Mouse (Mus musculus): ENCODE data around the gene Wnt4. TPM values are rescaled to one million over a fixed set of nuclear protein-coding genes. Genes with fewer than 3 reads are reported as not detected.

Wnt4 gene
- 1.2 and 1.9 TPM in 2 replicates for polyA plus RNA-seq (2015; fragmentation: Nextera tagmentation; extraction: Ambion mirVana)

DNA sequence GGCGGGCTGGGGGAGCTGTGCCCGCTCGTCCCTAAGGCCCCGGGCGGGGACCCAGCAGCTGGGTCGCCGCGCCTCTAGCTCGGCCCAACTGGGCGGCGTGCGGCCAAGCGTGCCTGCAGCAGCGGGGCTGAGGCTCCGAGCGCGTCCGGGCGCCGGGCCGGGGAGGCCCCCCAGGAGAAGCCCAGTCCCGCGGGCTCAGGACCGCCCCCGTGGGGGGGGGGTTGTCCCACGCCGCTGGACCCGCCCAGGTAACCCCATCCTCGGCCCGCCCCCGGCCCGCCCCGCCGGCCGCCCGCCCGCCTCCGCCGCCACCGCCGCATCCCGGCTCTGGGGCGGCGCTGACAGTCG lies at the start of gene Wnt4:
Gene Wnt4 (plus strand): TSS at position 324 of the 348 bp plus-strand sequence.
- peak within 1 kb of the TSS; percentile 64 for H3K4me3 ChIP-seq (ENCODE audit: low read length)
- WGBS, result 0% methylated on average over 3 of the region's 45 CpGs
- peaks cover 12% of the 10 kb centered on the region; the same call in 1 of the 2 replicates for H3K27me3 ChIP-seq (replicated peaks; ENCODE audit: control insufficient read depth, insufficient read depth, low read length)
- H3K27ac ChIP-seq (ENCODE audit: low read depth, low read length), result no peak within 1 kb of the TSS; the same call in 1 of the 2 replicates
- peak within 1 kb of the TSS; percentile 95 for H3K4me2 ChIP-seq (ENCODE audit: low read length)
- ATAC-seq, result peak; percentile 78
- peak within 1 kb of the TSS; percentile 69 for H3K9ac ChIP-seq (ENCODE audit: low read depth, low read length)
- H3K9me3 ChIP-seq (ENCODE audit: control insufficient read depth, low read length), result no peaks in the 10 kb centered on the region
- no peaks in the 10 kb centered on the region for H3K36me3 ChIP-seq (ENCODE audit: control insufficient read depth, insufficient read depth, low read length)
- peaks cover 22% of the 10 kb centered on the region for H3K4me1 ChIP-seq (ENCODE audit: control insufficient read depth, insufficient read depth, low read depth, low read length)

DNA sequence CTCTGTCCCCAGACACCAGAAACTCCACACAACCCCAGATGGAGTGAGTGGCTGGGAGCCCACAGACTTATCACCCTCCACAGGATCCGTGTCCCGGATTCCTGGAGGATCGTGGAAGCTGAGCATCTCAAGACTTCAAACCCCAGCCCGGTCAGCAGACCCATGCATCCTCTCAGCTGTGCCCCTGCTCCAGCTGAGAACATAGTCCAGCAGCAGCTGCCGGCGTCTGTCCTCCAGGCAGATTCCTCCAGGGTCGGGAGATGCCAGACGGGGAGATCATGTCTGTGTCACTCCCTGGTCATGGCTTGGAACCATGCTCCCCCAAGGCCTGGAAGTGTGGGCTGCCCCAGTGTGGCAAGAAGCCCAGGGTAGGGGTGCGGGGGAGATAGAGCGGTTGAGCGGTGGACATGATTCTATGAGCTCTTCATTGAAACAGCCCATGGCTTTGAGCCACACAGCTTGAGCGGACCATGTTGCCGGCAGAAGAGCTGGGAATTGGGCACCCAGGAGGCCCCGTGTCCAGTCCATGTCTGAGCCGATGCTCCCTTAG lies 48.6 kb upstream of the Wnt4 start:
- H3K4me2 ChIP-seq (ENCODE audit: low read length), result no peak overlapping the region
- no peaks in the 10 kb centered on the region for H3K36me3 ChIP-seq (ENCODE audit: control insufficient read depth, insufficient read depth, low read length)
- 88% methylated on average over 15 of the region's 15 CpGs for WGBS
- ATAC-seq, result no peak
- H3K9ac ChIP-seq (ENCODE audit: low read depth, low read length), result no peak overlapping the region
- H3K27me3 ChIP-seq (replicated peaks; ENCODE audit: control insufficient read depth, insufficient read depth, low read length), result no peaks in the 10 kb centered on the region
- no peak overlapping the region for H3K4me3 ChIP-seq (ENCODE audit: low read length)
- H3K4me1 ChIP-seq (ENCODE audit: control insufficient read depth, insufficient read depth, low read depth, low read length), result peaks cover 7% of the 10 kb centered on the region; the same call in 1 of the 2 replicates
- H3K9me3 ChIP-seq (ENCODE audit: control insufficient read depth, low read length), result 0 out of 2 replicates have a peak, but pooled peaks cover 2% of the 10 kb centered on the region
- no peak overlapping the region for H3K27ac ChIP-seq (ENCODE audit: low read depth, low read length)

DNA sequence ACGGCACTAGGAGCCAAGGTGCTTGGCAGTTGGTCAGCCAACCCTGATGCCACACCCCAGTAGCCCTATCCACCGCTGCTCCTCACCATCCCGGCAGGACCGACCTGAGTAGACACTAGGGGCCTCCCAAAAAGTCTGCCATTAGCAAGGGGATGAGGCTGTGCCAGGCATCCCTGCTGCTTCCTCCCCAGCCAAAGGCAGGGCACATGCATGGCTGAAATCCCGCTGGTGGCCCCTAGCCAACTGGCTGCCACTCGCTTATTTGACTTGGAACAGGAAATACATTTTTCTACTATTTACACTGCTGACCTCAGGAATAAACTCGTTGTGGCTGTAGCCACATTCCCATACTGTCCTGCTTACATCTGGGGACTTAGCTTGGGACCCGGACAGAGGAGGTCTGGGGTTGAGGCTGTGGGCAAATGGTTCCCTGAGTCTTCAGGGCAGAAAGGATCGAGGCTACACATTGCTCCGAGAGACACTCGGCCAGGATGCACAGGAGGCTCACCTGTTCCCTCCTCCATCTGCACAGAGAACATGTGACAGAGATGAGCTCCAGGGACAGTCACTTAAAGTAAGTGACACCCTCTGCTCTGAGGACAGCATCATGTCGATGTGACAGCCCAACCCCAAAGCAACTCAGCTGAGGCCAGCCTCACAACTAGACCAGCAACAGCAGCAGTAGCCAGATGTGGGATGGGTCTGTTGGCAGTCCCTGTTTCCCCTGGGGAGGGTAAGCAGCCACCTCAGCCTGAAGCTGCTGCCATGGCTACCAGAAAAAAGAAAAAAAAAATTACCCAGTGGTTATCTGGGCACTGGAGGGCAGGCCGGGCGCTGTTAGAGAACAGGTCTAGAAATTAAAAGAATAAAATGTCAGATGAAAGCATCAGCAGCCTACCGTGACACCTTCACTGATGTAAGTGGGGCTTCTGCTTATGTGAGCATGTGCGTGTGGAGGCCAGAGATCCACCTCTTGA lies 45.5 kb upstream of the Wnt4 start:
- no peak for ATAC-seq
- Histone ChIP-seq H3K4me3 (ENCODE audit: low read length) (no peak overlapping the region), H3K4me2 (ENCODE audit: low read length) (no peak overlapping the region), H3K27me3 (replicated peaks; ENCODE audit: control insufficient read depth, insufficient read depth, low read length) (no peaks in the 10 kb centered on the region), H3K36me3 (ENCODE audit: control insufficient read depth, insufficient read depth, low read length) (no peaks in the 10 kb centered on the region), H3K9me3 (ENCODE audit: control insufficient read depth, low read length) (0 out of 2 replicates have a peak, but pooled peaks cover 2% of the 10 kb centered on the region), H3K4me1 (ENCODE audit: control insufficient read depth, insufficient read depth, low read depth, low read length) (peaks cover 7% of the 10 kb centered on the region; the same call in 1 of the 2 replicates), H3K27ac (ENCODE audit: low read depth, low read length) (no peak overlapping the region), H3K9ac (ENCODE audit: low read depth, low read length) (no peak overlapping the region)
- WGBS, result 64% methylated on average over 16 of the region's 16 CpGs

DNA sequence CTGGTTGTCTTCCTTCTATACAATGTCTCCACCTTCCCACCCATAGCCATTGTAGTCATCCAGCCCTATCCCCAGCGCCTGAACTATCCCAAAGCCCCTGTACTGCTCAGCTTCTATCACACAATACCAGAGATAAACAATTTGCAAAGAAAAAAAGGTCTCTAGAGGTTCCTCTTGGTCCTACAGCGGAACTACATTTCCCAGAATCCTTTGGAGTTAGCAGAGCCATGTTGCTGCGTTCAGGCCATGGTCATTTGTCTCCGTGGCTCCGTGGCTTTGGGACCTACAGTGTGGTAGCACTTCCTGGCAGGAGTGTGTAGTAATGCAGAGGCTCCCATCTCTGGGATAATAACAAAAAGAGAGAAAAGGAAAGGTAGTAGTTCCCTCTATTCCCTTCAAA lies 43.7 kb upstream of the Wnt4 start:
- Histone ChIP-seq H3K9ac (ENCODE audit: low read depth, low read length) (no peak overlapping the region), H3K27me3 (replicated peaks; ENCODE audit: control insufficient read depth, insufficient read depth, low read length) (no peaks in the 10 kb centered on the region), H3K9me3 (ENCODE audit: control insufficient read depth, low read length) (0 out of 2 replicates have a peak, but pooled peaks cover 2% of the 10 kb centered on the region), H3K4me2 (ENCODE audit: low read length) (no peak overlapping the region), H3K4me1 (ENCODE audit: control insufficient read depth, insufficient read depth, low read depth, low read length) (peaks cover 7% of the 10 kb centered on the region; the same call in 1 of the 2 replicates), H3K36me3 (ENCODE audit: control insufficient read depth, insufficient read depth, low read length) (no peaks in the 10 kb centered on the region), H3K27ac (ENCODE audit: low read depth, low read length) (no peak overlapping the region), H3K4me3 (ENCODE audit: low read length) (no peak overlapping the region)
- ATAC-seq, result no peak
- 63% methylated on average over 5 of the region's 5 CpGs for WGBS

DNA sequence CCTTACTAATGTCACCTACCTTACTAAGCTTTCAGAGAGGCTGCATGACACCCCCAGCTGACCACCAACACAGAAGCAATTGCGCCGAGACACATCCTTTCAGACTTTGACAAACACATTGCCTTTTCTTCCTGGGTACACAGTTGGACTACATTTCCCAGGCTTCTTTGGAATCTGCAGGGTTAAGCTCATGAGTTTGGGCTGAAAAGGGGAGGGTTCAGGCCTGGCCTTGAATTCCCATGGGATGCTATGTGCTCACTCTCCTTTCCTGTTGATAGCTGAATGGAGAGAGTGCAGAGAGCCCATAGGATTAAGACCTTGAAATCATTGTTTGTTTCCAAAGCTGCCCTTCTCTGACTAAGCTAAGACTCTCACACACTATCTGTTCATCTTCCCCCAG lies 42.8 kb upstream of the Wnt4 start:
- no peak overlapping the region for H3K27ac ChIP-seq (ENCODE audit: low read depth, low read length)
- no peaks in the 10 kb centered on the region for H3K36me3 ChIP-seq (ENCODE audit: control insufficient read depth, insufficient read depth, low read length)
- no peak overlapping the region for H3K4me3 ChIP-seq (ENCODE audit: low read length)
- H3K9ac ChIP-seq (ENCODE audit: low read depth, low read length), result no peak overlapping the region
- H3K4me1 ChIP-seq (ENCODE audit: control insufficient read depth, insufficient read depth, low read depth, low read length), result peaks cover 7% of the 10 kb centered on the region; the same call in 1 of the 2 replicates
- H3K4me2 ChIP-seq (ENCODE audit: low read length), result no peak overlapping the region
- 85% methylated on average over 2 of the region's 2 CpGs for WGBS
- no peak for ATAC-seq
- peaks cover 3% of the 10 kb centered on the region; the same call in 1 of the 2 replicates for H3K9me3 ChIP-seq (ENCODE audit: control insufficient read depth, low read length)
- H3K27me3 ChIP-seq (replicated peaks; ENCODE audit: control insufficient read depth, insufficient read depth, low read length), result no peaks in the 10 kb centered on the region

DNA sequence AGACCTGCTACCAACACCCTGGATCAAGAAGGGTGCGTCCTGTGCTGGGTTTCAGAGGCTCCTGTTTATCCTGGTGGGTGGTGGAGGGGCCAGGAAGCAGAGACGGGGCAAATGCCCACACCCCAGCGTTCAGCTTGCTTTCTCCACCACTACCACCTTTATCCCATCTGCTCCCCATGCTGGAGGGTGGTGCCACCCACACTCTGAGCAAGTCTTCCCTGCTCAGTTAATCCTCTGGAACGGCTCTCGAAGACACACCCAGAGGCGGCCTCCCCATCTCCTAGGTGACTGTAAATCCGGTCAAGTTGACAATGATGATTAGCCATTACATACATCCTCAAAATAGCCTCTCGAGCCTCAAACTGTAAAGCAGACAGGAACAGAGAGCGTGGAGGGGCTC lies 41.9 kb upstream of the Wnt4 start:
- Histone ChIP-seq H3K9ac (ENCODE audit: low read depth, low read length) (no peak overlapping the region), H3K9me3 (ENCODE audit: control insufficient read depth, low read length) (peaks cover 11% of the 10 kb centered on the region)
- 79% methylated on average over 9 of the region's 9 CpGs for WGBS

DNA sequence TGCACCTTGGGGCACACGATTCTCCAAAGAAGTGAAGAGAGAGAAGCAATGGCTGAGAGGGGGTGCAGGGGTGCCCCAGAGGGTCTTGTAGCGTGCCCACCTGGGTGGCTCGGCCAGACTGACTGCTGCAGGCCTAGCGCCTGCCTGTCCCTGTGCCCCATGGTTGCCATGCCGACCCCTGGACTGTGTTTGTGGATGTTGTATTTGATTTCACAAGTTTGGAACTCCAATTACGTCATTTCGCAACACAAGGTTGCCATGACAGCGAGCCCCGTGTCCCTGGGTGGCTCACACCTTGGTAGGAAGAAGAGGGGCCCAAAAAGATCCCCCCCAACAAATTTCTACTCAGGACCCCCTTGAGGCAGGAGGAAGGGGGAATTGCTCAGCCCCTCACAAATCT lies 32.4 kb upstream of the Wnt4 start:
- no peak for ATAC-seq
- no peaks in the 10 kb centered on the region for H3K36me3 ChIP-seq (ENCODE audit: control insufficient read depth, insufficient read depth, low read length)
- WGBS, result 75% methylated on average over 9 of the region's 9 CpGs
- H3K4me2 ChIP-seq (ENCODE audit: low read length), result no peak overlapping the region
- H3K27me3 ChIP-seq (replicated peaks; ENCODE audit: control insufficient read depth, insufficient read depth, low read length), result no peaks in the 10 kb centered on the region
- no peak overlapping the region for H3K27ac ChIP-seq (ENCODE audit: low read depth, low read length)
- H3K4me1 ChIP-seq (ENCODE audit: control insufficient read depth, insufficient read depth, low read depth, low read length), result no peaks in the 10 kb centered on the region
- H3K9me3 ChIP-seq (ENCODE audit: control insufficient read depth, low read length), result peaks cover 6% of the 10 kb centered on the region
- H3K4me3 ChIP-seq (ENCODE audit: low read length), result no peak overlapping the region
- H3K9ac ChIP-seq (ENCODE audit: low read depth, low read length), result no peak overlapping the region

More for the DNA sequence above, 41.9 kb upstream of the Wnt4 start:
- H3K36me3 ChIP-seq (ENCODE audit: control insufficient read depth, insufficient read depth, low read length), result no peaks in the 10 kb centered on the region
- H3K27ac ChIP-seq (ENCODE audit: low read depth, low read length), result no peak overlapping the region
- ATAC-seq, result no peak
- no peak overlapping the region for H3K4me2 ChIP-seq (ENCODE audit: low read length)
- H3K27me3 ChIP-seq (replicated peaks; ENCODE audit: control insufficient read depth, insufficient read depth, low read length), result no peaks in the 10 kb centered on the region
- peaks cover 7% of the 10 kb centered on the region; the same call in 1 of the 2 replicates for H3K4me1 ChIP-seq (ENCODE audit: control insufficient read depth, insufficient read depth, low read depth, low read length)
- H3K4me3 ChIP-seq (ENCODE audit: low read length), result no peak overlapping the region

DNA sequence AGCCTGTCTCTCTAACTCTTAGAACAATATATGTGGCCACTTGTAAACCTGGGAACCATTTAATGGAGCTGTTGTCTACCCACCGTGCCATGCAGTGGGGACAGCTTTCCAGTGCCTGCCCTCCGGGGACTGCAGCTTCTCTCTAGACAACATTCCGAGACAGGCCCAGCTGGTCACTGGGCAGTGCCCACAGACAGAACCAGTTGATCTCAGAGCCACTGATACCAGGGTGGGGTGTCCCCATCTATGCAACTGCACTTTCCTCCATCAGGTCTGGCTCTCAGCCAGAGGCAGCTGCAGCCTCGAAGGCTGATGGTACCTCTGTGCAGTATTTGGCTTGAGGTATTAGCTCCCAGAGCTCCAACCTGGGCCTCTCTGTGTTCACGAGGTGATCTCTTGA lies 27.0 kb upstream of the Wnt4 start:
- H3K4me3 ChIP-seq (ENCODE audit: low read length), result no peak overlapping the region
- H3K9me3 ChIP-seq (ENCODE audit: control insufficient read depth, low read length), result peaks cover 6% of the 10 kb centered on the region
- 35% methylated on average over 5 of the region's 5 CpGs for WGBS

DNA sequence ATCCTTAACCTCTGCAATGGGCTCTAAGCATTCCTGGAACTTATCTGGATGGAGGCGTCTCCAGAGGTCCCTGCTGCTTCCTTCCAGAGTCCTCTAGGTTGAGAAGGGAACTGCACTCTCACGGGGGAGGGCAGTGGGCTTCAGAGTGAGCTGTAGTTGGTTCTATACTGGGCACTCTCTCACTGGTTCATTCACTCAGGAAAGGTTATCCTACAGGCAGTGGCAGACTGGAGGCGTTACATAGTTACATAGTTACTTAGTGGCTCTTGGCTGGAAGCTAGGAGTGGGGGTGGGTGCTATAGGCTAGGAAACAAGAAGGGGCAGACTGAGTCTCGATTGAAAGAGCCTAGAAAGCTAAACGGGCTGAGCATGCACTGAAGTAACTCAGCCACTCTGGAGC lies 26.4 kb upstream of the Wnt4 start:
- Histone ChIP-seq H3K4me1 (ENCODE audit: control insufficient read depth, insufficient read depth, low read depth, low read length) (no peaks in the 10 kb centered on the region; the same call in 1 of the 2 replicates), H3K27ac (ENCODE audit: low read depth, low read length) (no peak overlapping the region), H3K9me3 (ENCODE audit: control insufficient read depth, low read length) (peaks cover 6% of the 10 kb centered on the region), H3K4me3 (ENCODE audit: low read length) (no peak overlapping the region), H3K9ac (ENCODE audit: low read depth, low read length) (no peak overlapping the region), H3K4me2 (ENCODE audit: low read length) (no peak overlapping the region), H3K27me3 (replicated peaks; ENCODE audit: control insufficient read depth, insufficient read depth, low read length) (no peaks in the 10 kb centered on the region), H3K36me3 (ENCODE audit: control insufficient read depth, insufficient read depth, low read length) (no peaks in the 10 kb centered on the region)
- no peak for ATAC-seq
- 59% methylated on average over 5 of the region's 5 CpGs for WGBS

More for the DNA sequence above, 27.0 kb upstream of the Wnt4 start:
- Histone ChIP-seq H3K9ac (ENCODE audit: low read depth, low read length) (no peak overlapping the region), H3K4me1 (ENCODE audit: control insufficient read depth, insufficient read depth, low read depth, low read length) (no peaks in the 10 kb centered on the region; the same call in 1 of the 2 replicates), H3K27ac (ENCODE audit: low read depth, low read length) (no peak overlapping the region), H3K36me3 (ENCODE audit: control insufficient read depth, insufficient read depth, low read length) (no peaks in the 10 kb centered on the region), H3K27me3 (replicated peaks; ENCODE audit: control insufficient read depth, insufficient read depth, low read length) (no peaks in the 10 kb centered on the region), H3K4me2 (ENCODE audit: low read length) (no peak overlapping the region)
- ATAC-seq, result no peak
